Mouse (Mus musculus) spleen, adult 2 months (tissue): ENCODE measurements at regions not wholly inside any gene's neighbourhood (a gene's known extent, or its start where the extent isn't known, plus 50 kb on each side); places are given as distances from the start of the nearest gene placed in this dataset.
"Not testable (repeated sequence)": the region's sequence is repeated elsewhere in the genome, so short reads cannot be mapped to it uniquely, and the experiment has no call there.

Source experiments
- DNase-seq, 2 experiments: peaks; one replicate each; pipeline versions ENCODE4 v3.0.0 to v3.0.0-alpha.2; 2012 to 2021; ENCODE audit warnings: low spot score in 2 of 2, low read depth in 1 of 2
- H3K27ac ChIP-seq: fragments of 200-500 bp; 2 replicates; pipeline ENCODE4 v1.5.1; 2012; ENCODE audit warnings: low read length, inconsistent platforms; ENCODE audit not compliant: insufficient read depth
- H3K27me3 ChIP-seq: fragments of 200-500 bp; 2 replicates; pipeline ENCODE4 v1.6.1; 2012; ENCODE audit warnings: mild to moderate bottlenecking, moderate library complexity, low read length, inconsistent platforms; ENCODE audit not compliant: control insufficient read depth, insufficient read depth
- H3K36me3 ChIP-seq: fragments of 200-500 bp; 2 replicates; pipeline ENCODE4 v1.6.1; 2012; ENCODE audit warnings: mild to moderate bottlenecking, low read length, inconsistent platforms; ENCODE audit not compliant: control insufficient read depth, insufficient read depth
- H3K4me1 ChIP-seq: fragments of 200-500 bp; 2 replicates; pipeline ENCODE4 v1.6.1; 2011; ENCODE audit warnings: inconsistent platforms; ENCODE audit not compliant: control insufficient read depth, insufficient read depth, insufficient read length
- H3K4me3 ChIP-seq: fragments of 200-500 bp; 2 replicates; pipeline ENCODE4 v1.5.1; 2011; ENCODE audit warnings: mild to moderate bottlenecking, inconsistent platforms; ENCODE audit not compliant: insufficient read depth, insufficient read length; ENCODE audit errors: extremely low read depth
- CTCF ChIP-seq: fragments of 200-500 bp; IDR thresholded peaks from 2 replicates; pipeline ENCODE4 v1.5.1; 2011; ENCODE audit warnings: mild to moderate bottlenecking, inconsistent platforms; ENCODE audit not compliant: insufficient read depth, insufficient read length, insufficient replicate concordance; ENCODE audit errors: extremely low read depth
- POLR2A ChIP-seq: fragments of 200-500 bp; IDR thresholded peaks from 2 replicates; pipeline ENCODE4 v1.6.1; 2011; ENCODE audit warnings: low read depth, low read length, inconsistent platforms
- WGBS: fragments of 180-500 bp; shearing (Covaris S2); methylation state at CpG from one replicate; pipeline ENCODE4 v1.1.7; 2018; 5-methylcytosine and 5-hydroxymethylcytosine counted together

GRCm38 (mm10) chr12:21525567-21525966 is 108.1 kb upstream of the Ywhaq start:
- H3K4me1 ChIP-seq, H3K27me3 ChIP-seq, H3K27ac ChIP-seq, H3K4me3 ChIP-seq, DNase-seq, H3K36me3 ChIP-seq: not testable (repeated sequence)
- peak; percentile 10; the same call in 1 of the 2 replicates for TF ChIP-seq CTCF
- WGBS: 33% methylated on average over 6 of the region's 6 CpGs

GRCm38 (mm10) chr12:21522621-21523020 is 105.2 kb upstream of the Ywhaq start:
- Histone ChIP-seq H3K4me3 (no peak overlapping the region), H3K36me3 (no peaks in the 10 kb centered on the region), H3K27ac (no peak overlapping the region), H3K27me3 (no peaks in the 10 kb centered on the region), H3K4me1 (no peaks in the 10 kb centered on the region)
- no peak for DNase-seq
- TF ChIP-seq CTCF (no peak), POLR2A (no peak)
- WGBS: 53% methylated on average over 3 of the region's 3 CpGs

- no peak overlapping the region for H3K4me3 ChIP-seq
- no peaks in the 10 kb centered on the region for H3K27me3 ChIP-seq
- H3K27ac ChIP-seq: no peak overlapping the region
- no peak for DNase-seq
- 62% methylated on average over 3 of the region's 3 CpGs for WGBS
- H3K36me3 ChIP-seq: no peaks in the 10 kb centered on the region
- TF ChIP-seq POLR2A: no peak
- TF ChIP-seq CTCF: no peak
- H3K4me1 ChIP-seq: no peaks in the 10 kb centered on the region
Measured at GRCm38 (mm10) chr12:21519058-21519457, 101.6 kb upstream of the Ywhaq start.

GRCm38 (mm10) chr12:21512736-21513135 is 95.3 kb upstream of the Ywhaq start:
- Histone ChIP-seq H3K4me1 (no peaks in the 10 kb centered on the region), H3K27ac (no peak overlapping the region), H3K36me3 (no peaks in the 10 kb centered on the region), H3K27me3 (no peaks in the 10 kb centered on the region), H3K4me3 (no peak overlapping the region)
- 84% methylated on average over 2 of the region's 2 CpGs for WGBS
- no peak for DNase-seq
- TF ChIP-seq CTCF (no peak), POLR2A (no peak)

- 92% methylated on average over 8 of the region's 8 CpGs for WGBS
- DNase-seq: no peak
- no peak for TF ChIP-seq CTCF
- no peak for TF ChIP-seq POLR2A
- Histone ChIP-seq H3K4me1 (no peaks in the 10 kb centered on the region), H3K27ac (no peak overlapping the region), H3K27me3 (no peaks in the 10 kb centered on the region), H3K36me3 (no peaks in the 10 kb centered on the region), H3K4me3 (no peak overlapping the region)
Measured at GRCm38 (mm10) chr12:21511043-21511665, 93.7 kb upstream of the Ywhaq start.

GRCm38 (mm10) chr12:21507080-21507479 is 89.6 kb upstream of the Ywhaq start:
- no peaks in the 10 kb centered on the region for H3K27me3 ChIP-seq
- WGBS: 54% methylated on average over 1 of the region's 1 CpGs
- H3K4me3 ChIP-seq: no peak overlapping the region
- no peak for DNase-seq
- TF ChIP-seq POLR2A (no peak), CTCF (no peak)
- no peak overlapping the region for H3K27ac ChIP-seq
- H3K4me1 ChIP-seq: no peaks in the 10 kb centered on the region
- H3K36me3 ChIP-seq: no peaks in the 10 kb centered on the region

GRCm38 (mm10) chr12:21505731-21506368 is 88.4 kb upstream of the Ywhaq start:
- no peak for DNase-seq
- 81% methylated on average over 6 of the region's 6 CpGs for WGBS
- Histone ChIP-seq H3K36me3 (no peaks in the 10 kb centered on the region), H3K27ac (no peak overlapping the region), H3K4me1 (no peaks in the 10 kb centered on the region), H3K4me3 (no peak overlapping the region), H3K27me3 (no peaks in the 10 kb centered on the region)
- TF ChIP-seq POLR2A (no peak), CTCF (no peak)
